Mouse (Mus musculus) liver, embryonic 14.5 days (tissue): ENCODE measurements around the gene Gabbr2.

Experiments
- CTCF ChIP-seq: IDR thresholded peaks from 2 replicates; pipeline ENCODE4 v1.5.1; 2016; ENCODE audit warnings: antibody characterized with exemption, low read depth, control low read depth
- EP300 ChIP-seq: IDR thresholded peaks from 2 replicates; pipeline ENCODE4 v1.6.1; 2016; ENCODE audit warnings: antibody characterized with exemption, low read depth

- no peak for TF ChIP-seq CTCF
- no peak for TF ChIP-seq EP300
These were observed 131.1 kb downstream of the Gabbr2 start for GRCm38 (mm10) chr4:46860586-46860985.
